Mouse (Mus musculus) MEL (cell line): ENCODE measurements around the gene Itm2b. TPM values are rescaled to one million over a fixed set of nuclear protein-coding genes. Genes with fewer than 3 reads are reported as not detected.

Experiments used
- DNase-seq: peaks from one replicate; pipeline ENCODE4 v3.0.0; 2011; ENCODE audit warnings: low read depth, low spot score
- H3K27ac ChIP-seq: 2 replicates; pipeline ENCODE4 v1.5.1; 2012; ENCODE audit warnings: low read depth, mild to moderate bottlenecking, control low read depth, low read length, moderate library complexity; ENCODE audit not compliant: control insufficient read depth
- H3K27me3 ChIP-seq, 2 experiments: fragments of 150-350 bp in 1 of 2; sonication (generic) in 1 of 2; 2 replicates each; pipeline ENCODE4 v1.6.1; 2012; ENCODE audit warnings: low read length in 2 of 2, mild to moderate bottlenecking in 2 of 2, improper control_type of control experiment in 1 of 2, moderate library complexity in 1 of 2; ENCODE audit not compliant: insufficient read depth in 2 of 2, control insufficient read depth in 1 of 2
- H3K36me3 ChIP-seq, 2 experiments: 2 replicates each; pipeline ENCODE4 v1.6.1; 2012 to 2014; ENCODE audit warnings: low read length in 2 of 2, improper control_type of control experiment in 1 of 2, inconsistent platforms in 1 of 2, mild to moderate bottlenecking in 1 of 2; ENCODE audit not compliant: insufficient read depth in 2 of 2, control insufficient read depth in 1 of 2
- H3K4me1 ChIP-seq, 2 experiments: fragments of 150-350 bp in 1 of 2; sonication (generic) in 1 of 2; 2 replicates each; pipeline ENCODE4 v1.6.1; 2012; ENCODE audit warnings: low read length in 2 of 2, improper control_type of control experiment in 1 of 2, mild to moderate bottlenecking in 1 of 2; ENCODE audit not compliant: insufficient read depth in 2 of 2, control insufficient read depth in 1 of 2
- H3K4me3 ChIP-seq, 2 experiments: fragments of 150-350 bp in 1 of 2; sonication (generic) in 1 of 2; 2 replicates each; pipeline ENCODE4 v1.5.1; 2012; ENCODE audit warnings: low read depth in 2 of 2, low read length in 2 of 2, mild to moderate bottlenecking in 2 of 2, moderate library complexity in 2 of 2, control low read depth in 1 of 2, improper control_type of control experiment in 1 of 2; ENCODE audit not compliant: control insufficient read depth in 1 of 2, insufficient read depth in 1 of 2
- H3K79me2 ChIP-seq: 2 replicates; pipeline ENCODE4 v1.6.1; 2012; ENCODE audit warnings: mild to moderate bottlenecking, low read length, moderate library complexity; ENCODE audit not compliant: control insufficient read depth, poor library complexity, insufficient read depth
- H3K9ac ChIP-seq: 2 replicates; pipeline ENCODE4 v1.6.1; 2012; ENCODE audit warnings: low read depth, mild to moderate bottlenecking, control low read depth, low read length, moderate library complexity; ENCODE audit not compliant: control insufficient read depth, poor library complexity, severe bottlenecking
- H3K9me3 ChIP-seq: fragments of 150-350 bp; sonication (generic); replicated peaks from 2 replicates; pipeline ENCODE4 v1.6.1; 2012; ENCODE audit warnings: mild to moderate bottlenecking, low read length, improper control_type of control experiment, moderate library complexity; ENCODE audit not compliant: insufficient read depth
- CHD1 ChIP-seq: IDR thresholded peaks from 2 replicates; pipeline ENCODE4 v1.6.1; 2012; ENCODE audit warnings: low read depth, mild to moderate bottlenecking, inconsistent platforms, low read length, improper control_type of control experiment
- CHD2 ChIP-seq: IDR thresholded peaks from 2 replicates; pipeline ENCODE4 v1.6.1; 2011; ENCODE audit warnings: low read length, improper control_type of control experiment
- ELF1 ChIP-seq: IDR thresholded peaks from 2 replicates; pipeline ENCODE4 v1.6.1; 2014; ENCODE audit warnings: low read depth, mild to moderate bottlenecking, inconsistent platforms, low read length, improper control_type of control experiment, moderate library complexity
- EP300 ChIP-seq, 2 experiments: IDR thresholded peaks; 2 replicates each; pipeline ENCODE4 v1.6.1; 2011; ENCODE audit warnings: improper control_type of control experiment in 2 of 2, low read length in 2 of 2, low read depth in 1 of 2, mild to moderate bottlenecking in 1 of 2
- ETS1 ChIP-seq: IDR thresholded peaks from 2 replicates; pipeline ENCODE4 v1.6.1; 2012; ENCODE audit warnings: low read depth, mild to moderate bottlenecking, inconsistent platforms, low read length, improper control_type of control experiment, moderate library complexity
- KAT2A ChIP-seq: conservative IDR thresholded peaks from 2 replicates; pipeline ENCODE4 v1.6.1; 2012; ENCODE audit warnings: low read depth, low read length, improper control_type of control experiment, inconsistent platforms
- MAX ChIP-seq: IDR thresholded peaks from 2 replicates; pipeline ENCODE4 v1.6.1; 2011; ENCODE audit warnings: low read length, improper control_type of control experiment
- MAZ ChIP-seq: IDR thresholded peaks from 2 replicates; pipeline ENCODE4 v1.6.1; 2012; ENCODE audit warnings: low read depth, mild to moderate bottlenecking, inconsistent platforms, low read length, improper control_type of control experiment
- MEF2A ChIP-seq: IDR thresholded peaks from 2 replicates; pipeline ENCODE4 v1.6.1; 2014; ENCODE audit warnings: low read depth, mild to moderate bottlenecking, inconsistent platforms, low read length, improper control_type of control experiment; ENCODE audit not compliant: poor library complexity, insufficient replicate concordance, severe bottlenecking; ENCODE audit errors: extremely low read depth
- MXI1 ChIP-seq: IDR thresholded peaks from 2 replicates; pipeline ENCODE4 v1.6.1; 2011; ENCODE audit warnings: mild to moderate bottlenecking, low read depth, low read length, improper control_type of control experiment
- MYB ChIP-seq: IDR thresholded peaks from 2 replicates; pipeline ENCODE4 v1.6.1; 2011; ENCODE audit warnings: mild to moderate bottlenecking, low read depth, low read length, improper control_type of control experiment
- MYC ChIP-seq: IDR thresholded peaks from 2 replicates; pipeline ENCODE4 v1.6.1; 2011; ENCODE audit warnings: low read depth, mild to moderate bottlenecking, low read length, improper control_type of control experiment, moderate library complexity
- NELFE ChIP-seq: IDR thresholded peaks from 2 replicates; pipeline ENCODE4 v1.6.1; 2011; ENCODE audit warnings: low read depth, low read length, improper control_type of control experiment
- POLR2A ChIP-seq, 2 experiments: IDR thresholded peaks; 2 replicates each; pipeline ENCODE4 v1.6.1; 2011 to 2012; ENCODE audit warnings: low read length in 2 of 2, mild to moderate bottlenecking in 2 of 2, control low read depth in 1 of 2, improper control_type of control experiment in 1 of 2, low read depth in 1 of 2, moderate library complexity in 1 of 2; ENCODE audit not compliant: control insufficient read depth in 1 of 2, insufficient read depth in 1 of 2, poor library complexity in 1 of 2
- POLR2AphosphoS5 ChIP-seq: IDR thresholded peaks from 2 replicates; pipeline ENCODE4 v1.6.1; 2012; ENCODE audit warnings: low read depth, borderline replicate concordance, mild to moderate bottlenecking, inconsistent platforms, low read length, moderate library complexity, mixed read lengths
- RAD21 ChIP-seq: IDR thresholded peaks from 2 replicates; pipeline ENCODE4 v1.6.1; 2011; ENCODE audit warnings: mild to moderate bottlenecking, low read depth, low read length, improper control_type of control experiment
- RCOR1 ChIP-seq: IDR thresholded peaks from 2 replicates; pipeline ENCODE4 v1.6.1; 2012; ENCODE audit warnings: low read depth, mild to moderate bottlenecking, inconsistent platforms, low read length, improper control_type of control experiment
- SMC3 ChIP-seq: IDR thresholded peaks from 2 replicates; pipeline ENCODE4 v1.6.1; 2011; ENCODE audit warnings: low read depth, low read length, improper control_type of control experiment
- TBP ChIP-seq: IDR thresholded peaks from 2 replicates; pipeline ENCODE4 v1.8.0; 2011; ENCODE audit warnings: low read depth, low read length, improper control_type of control experiment
- UBTF ChIP-seq: IDR thresholded peaks from 2 replicates; pipeline ENCODE4 v1.6.1; 2012; ENCODE audit warnings: low read depth, mild to moderate bottlenecking, inconsistent platforms, low read length, improper control_type of control experiment, moderate library complexity, borderline replicate concordance; ENCODE audit not compliant: insufficient read depth
- USF2 ChIP-seq, 2 experiments: IDR thresholded peaks; 2 replicates each; pipeline ENCODE4 v1.6.1; 2011 to 2012; ENCODE audit warnings: improper control_type of control experiment in 2 of 2, low read length in 2 of 2, borderline replicate concordance in 1 of 2, inconsistent platforms in 1 of 2, low read depth in 1 of 2, mild to moderate bottlenecking in 1 of 2; ENCODE audit not compliant: insufficient read depth in 1 of 2
- ZC3H11A ChIP-seq: IDR thresholded peaks from 2 replicates; pipeline ENCODE4 v1.6.1; 2012; ENCODE audit warnings: low read depth, mild to moderate bottlenecking, inconsistent platforms, low read length, improper control_type of control experiment
- ZKSCAN1 ChIP-seq: IDR thresholded peaks from 2 replicates; pipeline ENCODE4 v1.6.1; 2012; ENCODE audit warnings: low read depth, mild to moderate bottlenecking, inconsistent platforms, low read length, improper control_type of control experiment, moderate library complexity
- ZMIZ1 ChIP-seq: IDR thresholded peaks from 2 replicates; pipeline ENCODE4 v1.6.1; 2012; ENCODE audit warnings: low read depth, mild to moderate bottlenecking, inconsistent platforms, low read length, improper control_type of control experiment, moderate library complexity
- polyA plus RNA-seq, 2 experiments: library from polyadenylated mRNA; stranded (reverse) in 1 of 2; unstranded in 1 of 2; fragments of >175 nt in 1 of 2; fragments of >200 nt in 1 of 2; gene quantifications; 2 replicates each; pipeline versions ENCODE4 v1.2.1 to v1.2.4; 2012; ENCODE audit warnings: low replicate concordance in 2 of 2, low read depth in 1 of 2; ENCODE audit not compliant: insufficient read length in 2 of 2, insufficient read depth in 1 of 2, missing spikeins in 1 of 2
- total RNA-seq: library from RNA; depleted of rRNA; stranded (reverse); fragments of 300-350 nt; gene quantifications from 2 replicates; pipeline ENCODE4 v1.2.3, GENCODE M21; 2012

Itm2b gene
- total and polyA plus RNA-seq, 3 experiments, result 54.0 to 312 (median 101) TPM

GRCm38 (mm10) chr14:73374315-73374890 is 10.7 kb downstream of the Itm2b start:
- Histone ChIP-seq H3K79me2 (no peaks in the 10 kb centered on the region), H3K4me3 (no peak overlapping the region), H3K9ac (no peak overlapping the region), H3K36me3 (peaks cover 0 to 17% of the 10 kb centered on the region in 2 experiments; a peak in 2 of 4 replicates), H3K9me3 (no peaks in the 10 kb centered on the region), H3K27me3 (no peaks in the 10 kb centered on the region), H3K4me1 (peaks cover 17 to 19% of the 10 kb centered on the region in 2 experiments), H3K27ac (no peak overlapping the region)
- no peak for DNase-seq
- no peak for TF ChIP-seq ETS1
- no peak for TF ChIP-seq ZC3H11A
- no peak for TF ChIP-seq MAX
- TF ChIP-seq NELFE, result no peak

GRCm38 (mm10) chr14:73373606-73374005 is 11.5 kb downstream of the Itm2b start:
- H3K79me2 ChIP-seq, result 0 out of 2 replicates have a peak, but pooled peaks cover 2% of the 10 kb centered on the region
- H3K9me3 ChIP-seq, result no peaks in the 10 kb centered on the region
- no peak for TF ChIP-seq MYC
- TF ChIP-seq TBP, result no peak
- TF ChIP-seq USF2 (IDR thresholded peaks at IDR 0.05; ENCODE audit: borderline replicate concordance in 1 of 2, insufficient read depth in 1 of 2, low read depth in 1 of 2, low read length in 2 of 2), result no peak
- no peak for TF ChIP-seq CHD2
- TF ChIP-seq RCOR1, result no peak
- no peak for TF ChIP-seq ZMIZ1
- TF ChIP-seq MEF2A, result no peak
- no peak for TF ChIP-seq ELF1
- TF ChIP-seq ETS1, result no peak
- TF ChIP-seq KAT2A, result no peak
- TF ChIP-seq MXI1, result no peak
- H3K27me3 ChIP-seq, result no peaks in the 10 kb centered on the region
- peaks cover 17 to 25% of the 10 kb centered on the region in 2 experiments for H3K4me1 ChIP-seq
- no peak for DNase-seq
- H3K4me3 ChIP-seq, result no peak overlapping the region
- H3K36me3 ChIP-seq, result peaks cover 0 to 20% of the 10 kb centered on the region in 2 experiments; a peak in 2 of 4 replicates
- no peak overlapping the region for H3K9ac ChIP-seq
- H3K27ac ChIP-seq, result no peak overlapping the region

GRCm38 (mm10) chr14:73372990-73373389 is 12.1 kb downstream of the Itm2b start:
- H3K27me3 ChIP-seq, result no peaks in the 10 kb centered on the region
- H3K4me3 ChIP-seq, result no peak overlapping the region
- H3K9me3 ChIP-seq, result no peaks in the 10 kb centered on the region
- peaks cover 0 to 20% of the 10 kb centered on the region in 2 experiments; a peak in 2 of 4 replicates for H3K36me3 ChIP-seq
- no peak overlapping the region for H3K27ac ChIP-seq
- H3K4me1 ChIP-seq, result peaks cover 17 to 25% of the 10 kb centered on the region in 2 experiments
- 0 out of 2 replicates have a peak, but pooled peaks cover 2% of the 10 kb centered on the region for H3K79me2 ChIP-seq
- no peak for TF ChIP-seq RAD21
- TF ChIP-seq EP300 (IDR thresholded peaks at IDR 0.05; ENCODE audit: low read depth in 1 of 2, low read length in 2 of 2), result no peak
- no peak for TF ChIP-seq CHD1
- TF ChIP-seq SMC3, result no peak
- no peak for TF ChIP-seq MAZ
- TF ChIP-seq MYC, result no peak
- TF ChIP-seq POLR2AphosphoS5, result no peak
- TF ChIP-seq MAX, result no peak
- TF ChIP-seq MEF2A, result no peak
- TF ChIP-seq ELF1, result no peak
- no peak for TF ChIP-seq POLR2A (IDR thresholded peaks at IDR 0.05; ENCODE audit: control insufficient read depth in 1 of 2, insufficient read depth in 1 of 2, low read depth in 1 of 2, low read length in 2 of 2, poor library complexity in 1 of 2)
- TF ChIP-seq UBTF, result no peak
- no peak for TF ChIP-seq ZKSCAN1
- TF ChIP-seq ZC3H11A, result no peak
- TF ChIP-seq ZMIZ1, result no peak
- TF ChIP-seq MYB, result no peak
- no peak overlapping the region for H3K9ac ChIP-seq
- no peak for DNase-seq
